Mouse (Mus musculus): Measurements from ENCODE around the gene Fbxo46.
"Not testable (repeated sequence)": the region's sequence is repeated elsewhere in the genome, so short reads cannot be mapped to it uniquely, and the experiment has no call there.

Gene Fbxo46

DNA sequence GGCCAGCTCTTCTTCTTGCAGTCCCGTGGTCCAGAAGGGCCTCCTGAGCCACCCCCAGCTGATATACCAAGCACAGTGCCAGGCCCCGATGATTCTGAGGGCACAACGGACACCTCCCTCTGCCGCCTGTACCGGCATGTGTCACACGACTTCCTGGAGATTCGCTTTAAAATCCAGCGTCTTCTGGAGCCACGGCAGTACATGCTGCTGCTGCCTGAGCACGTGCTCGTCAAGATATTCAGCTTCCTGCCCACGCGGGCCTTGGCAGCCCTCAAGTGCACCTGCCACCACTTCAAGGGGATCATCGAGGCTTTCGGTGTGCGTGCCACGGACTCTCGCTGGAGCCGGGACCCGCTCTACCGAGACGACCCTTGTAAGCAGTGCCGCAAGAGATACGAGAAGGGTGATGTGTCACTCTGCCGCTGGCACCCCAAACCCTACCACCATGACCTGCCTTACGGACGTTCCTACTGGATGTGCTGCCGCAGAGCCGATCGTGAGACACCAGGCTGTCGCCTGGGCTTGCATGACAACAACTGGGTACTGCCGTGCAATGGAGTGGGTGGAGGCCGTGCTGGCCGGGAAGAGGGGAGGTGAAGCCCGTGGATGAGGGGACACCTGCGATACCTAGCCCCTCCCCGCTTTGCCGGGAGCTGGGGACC is 17.1 kb downstream of the Fbxo46 start:
- DNase-seq: peak; percentile 50

DNA sequence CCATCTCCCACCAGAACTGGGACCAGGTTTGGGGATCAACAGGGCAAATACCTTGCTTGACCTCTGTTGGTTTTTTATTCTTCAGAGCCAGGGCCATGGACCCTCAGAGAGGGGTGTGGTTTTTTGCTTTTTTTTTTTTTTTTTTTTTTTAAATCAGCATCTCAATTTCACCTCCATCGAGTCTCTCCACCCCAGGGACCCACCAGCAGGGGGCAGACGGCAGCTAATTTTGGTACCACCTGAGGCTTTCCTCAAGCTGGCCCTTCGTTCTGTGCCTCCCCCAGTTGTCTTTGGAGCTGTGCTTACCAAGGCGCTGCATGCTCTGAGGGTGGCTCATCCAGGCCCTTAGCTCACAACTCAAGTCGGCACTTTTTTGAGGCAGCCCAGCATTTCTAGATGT is 17.7 kb downstream of the Fbxo46 start:
- peak; percentile 49 for DNase-seq

DNA sequence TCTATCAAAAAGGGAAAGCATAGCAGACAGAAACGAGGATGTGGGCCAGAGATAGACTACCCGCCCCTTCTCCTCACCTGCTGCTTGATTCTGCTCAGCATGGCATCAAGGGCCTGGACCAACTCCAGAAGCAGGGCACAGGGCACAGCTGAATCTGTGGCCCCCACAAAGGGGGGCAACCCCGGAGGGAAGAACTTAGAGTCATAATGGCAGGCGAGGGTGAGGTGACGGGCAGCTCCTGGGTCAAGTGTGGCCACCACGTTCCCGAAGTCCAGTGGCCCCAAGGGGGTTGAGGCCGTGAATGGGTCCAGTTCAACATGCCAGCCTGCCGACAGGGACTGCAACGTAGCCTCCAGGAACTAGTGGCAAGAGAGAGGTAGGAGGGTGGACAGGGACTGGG is 27.1 kb downstream of the Fbxo46 start:
- DNase-seq: peak; percentile 58

DNA sequence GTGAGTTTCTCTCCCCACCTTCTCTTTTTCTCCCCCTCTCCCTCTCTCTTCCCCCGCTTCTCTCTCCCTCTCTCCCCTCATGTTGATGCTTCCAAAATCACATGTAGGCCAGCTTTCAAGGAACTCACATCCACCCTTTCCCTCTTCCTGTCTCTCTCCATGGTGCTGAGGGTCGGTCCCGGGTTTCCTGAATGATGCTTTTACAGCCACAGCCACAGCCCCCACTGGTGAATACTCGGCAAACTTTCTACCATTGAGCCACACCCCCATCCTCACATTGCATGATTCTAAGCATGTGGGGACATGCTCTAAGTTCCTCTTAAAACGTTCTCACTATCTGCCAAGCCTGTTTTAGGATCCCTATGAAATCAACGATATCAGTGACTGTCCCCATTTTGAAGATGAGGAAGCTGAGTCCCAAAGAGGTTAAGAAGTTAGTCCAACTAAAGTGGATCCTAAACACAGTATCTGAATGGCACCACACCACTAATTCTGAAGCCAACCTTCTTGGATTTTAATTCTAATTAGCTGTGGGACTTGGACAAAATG is 27.9 kb downstream of the Fbxo46 start:
- no peak for DNase-seq

DNA sequence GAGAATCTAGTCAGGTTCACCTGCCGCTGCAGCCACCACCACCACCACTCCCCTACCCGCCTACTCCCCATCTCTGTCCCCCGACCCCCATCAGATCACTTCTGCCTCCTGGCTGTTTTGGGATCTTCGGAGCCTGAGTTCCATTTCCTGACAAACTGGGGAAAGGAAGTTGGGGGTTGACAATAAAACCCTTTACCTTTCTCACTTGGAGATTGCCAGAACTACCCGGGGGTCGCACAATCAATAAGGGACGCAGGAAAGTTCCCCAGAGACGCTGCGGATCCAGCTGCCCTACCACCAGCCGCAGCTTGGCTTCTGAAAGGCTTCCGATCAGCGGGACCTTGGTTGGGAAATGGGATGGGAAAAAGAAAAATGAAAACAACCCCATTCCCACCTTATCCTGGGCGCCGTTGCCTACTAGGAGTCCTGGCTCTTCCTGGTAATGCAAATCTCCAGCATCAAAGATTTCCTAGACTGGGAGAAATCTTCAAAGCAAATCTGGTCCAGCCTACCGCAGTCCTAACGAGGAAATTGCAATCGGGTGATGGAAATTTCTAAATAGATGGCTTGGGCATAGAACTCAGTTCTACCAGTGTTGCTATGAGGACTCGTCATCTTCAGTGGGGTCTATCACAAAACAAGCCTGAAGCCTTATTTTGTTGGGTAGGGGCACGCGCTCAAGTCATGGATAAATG is 28.7 kb downstream of the Fbxo46 start:
- no peak for DNase-seq

DNA sequence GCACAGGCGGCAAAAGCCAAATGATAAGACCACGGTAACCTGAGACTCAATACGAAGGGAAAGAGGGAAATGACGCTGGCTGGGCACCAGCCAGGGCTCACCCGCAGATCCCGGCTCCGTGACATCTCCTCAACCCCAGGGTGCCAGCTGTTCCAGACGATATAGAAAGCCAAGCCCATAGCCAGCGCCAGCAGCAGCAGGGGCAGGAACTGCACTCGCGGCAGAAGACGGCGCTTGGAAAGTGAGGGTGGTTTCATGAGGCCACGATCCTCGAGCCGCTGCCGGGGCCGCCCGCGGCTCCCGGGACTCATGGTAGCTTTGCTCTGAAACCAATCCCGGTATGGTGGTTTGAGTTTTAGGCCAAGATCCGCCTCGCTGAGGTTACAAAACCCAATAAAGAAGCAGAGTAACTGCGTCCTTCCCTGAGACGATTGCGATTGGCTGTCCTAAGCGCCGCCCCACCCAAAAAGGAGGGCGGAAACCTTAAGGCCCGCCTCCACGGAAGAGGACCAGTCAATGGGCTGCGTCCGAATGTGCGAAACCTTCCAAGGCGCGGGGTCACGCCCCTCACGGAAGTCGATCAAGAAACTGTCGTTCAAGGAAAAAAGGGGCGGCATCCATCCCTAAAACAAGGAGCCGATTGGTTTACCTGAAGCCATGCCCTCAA is 29.3 kb downstream of the Fbxo46 start, which contains the start of gene Qpctl:
TSS of gene Qpctl (minus strand) at position 417 of the 667 bp plus-strand sequence.
- DNase-seq: peak; percentile 99

DNA sequence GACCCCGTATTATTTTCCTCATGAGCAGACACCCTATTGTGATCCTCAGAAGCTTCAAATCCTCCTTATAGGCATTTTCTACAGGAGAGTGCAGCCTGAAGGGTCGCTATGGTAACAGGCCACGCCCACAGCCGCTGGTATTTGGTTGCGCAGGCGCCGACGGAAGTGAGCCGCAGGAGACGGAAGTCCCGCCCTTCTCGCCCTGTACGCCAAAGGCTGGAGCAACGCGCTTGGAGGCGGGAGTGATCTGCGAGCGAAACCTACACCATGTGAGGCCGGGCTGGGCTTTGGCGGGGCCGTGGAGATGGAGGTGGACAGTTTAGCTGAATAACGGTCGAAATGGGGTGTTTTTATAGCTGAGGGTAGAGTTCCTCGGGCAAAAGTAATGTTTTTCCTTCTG is 30.0 kb downstream of the Fbxo46 start, which contains the start of gene Snrpd2:
TSS of gene Snrpd2 (plus strand) at position 97 of the 400 bp plus-strand sequence.
- DNase-seq: peak; percentile 95

DNA sequence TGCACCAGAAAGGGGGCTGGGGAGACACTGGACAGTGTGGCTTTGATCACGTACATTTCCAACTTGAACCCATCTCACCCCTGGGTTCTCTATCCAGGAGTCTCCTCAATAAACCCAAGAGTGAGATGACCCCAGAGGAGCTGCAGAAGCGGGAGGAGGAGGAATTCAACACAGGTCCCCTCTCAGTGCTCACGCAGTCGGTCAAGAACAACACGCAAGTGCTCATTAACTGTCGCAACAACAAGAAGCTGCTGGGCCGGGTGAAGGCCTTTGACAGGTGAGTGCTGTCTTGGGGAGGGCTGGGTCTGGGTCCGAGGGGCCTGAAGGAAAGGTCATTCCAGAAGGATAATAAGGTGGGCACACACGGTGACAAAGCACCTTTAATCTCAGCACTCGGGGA is 31.5 kb downstream of the Fbxo46 start:
- not testable (repeated sequence) for DNase-seq

DNA sequence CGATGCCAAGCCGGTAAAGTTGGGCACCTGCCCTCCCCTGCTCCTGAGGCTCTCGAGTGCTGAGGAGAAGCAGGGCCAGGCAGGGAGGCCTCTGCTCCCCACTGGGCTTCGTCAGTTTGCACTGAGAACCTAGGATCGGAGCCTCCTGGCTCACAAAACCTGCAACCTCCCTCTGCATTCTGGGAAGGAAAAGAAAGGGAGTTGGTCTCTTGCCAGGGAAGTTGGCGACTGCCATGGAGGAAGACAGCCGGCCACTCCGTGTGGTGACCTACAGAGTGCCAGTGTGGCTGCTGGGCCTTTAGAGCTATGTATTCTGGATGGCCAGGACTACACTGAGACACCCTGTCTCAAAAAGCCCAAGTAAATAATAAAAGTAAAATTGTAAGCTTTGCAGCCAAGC is 35.1 kb downstream of the Fbxo46 start:
- DNase-seq: no peak

DNA sequence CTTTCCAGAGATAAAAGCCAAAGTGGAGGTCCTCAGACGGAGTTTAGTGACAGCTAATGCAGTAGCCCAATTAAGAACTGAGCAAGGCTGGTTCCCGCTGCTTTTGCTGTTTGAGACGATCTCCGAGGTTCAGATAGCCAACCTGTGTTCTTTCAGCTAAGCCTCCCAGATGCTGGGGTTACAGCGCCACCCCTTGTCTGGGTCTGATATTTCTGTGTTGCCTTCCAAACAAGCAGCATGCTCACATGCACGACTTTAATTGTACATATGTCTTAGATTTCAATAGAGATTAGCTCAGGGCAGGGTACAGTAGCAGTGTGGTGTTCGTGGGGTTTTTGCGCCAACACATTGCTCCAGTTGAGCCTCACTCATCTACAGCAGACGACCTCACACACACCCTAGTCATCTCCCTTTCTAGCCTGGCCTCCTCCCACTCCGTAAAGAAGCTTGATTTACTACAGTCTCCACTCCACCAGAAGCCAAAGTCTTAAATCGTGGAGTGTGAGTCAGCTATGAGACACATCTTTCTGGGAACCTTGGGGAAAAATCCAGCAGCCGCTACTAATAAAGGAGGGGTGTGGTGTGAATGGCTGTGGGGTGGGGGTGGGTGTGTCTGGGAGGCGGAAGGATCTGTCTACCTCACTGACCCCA is 36.3 kb downstream of the Fbxo46 start:
- DNase-seq: no peak

DNA sequence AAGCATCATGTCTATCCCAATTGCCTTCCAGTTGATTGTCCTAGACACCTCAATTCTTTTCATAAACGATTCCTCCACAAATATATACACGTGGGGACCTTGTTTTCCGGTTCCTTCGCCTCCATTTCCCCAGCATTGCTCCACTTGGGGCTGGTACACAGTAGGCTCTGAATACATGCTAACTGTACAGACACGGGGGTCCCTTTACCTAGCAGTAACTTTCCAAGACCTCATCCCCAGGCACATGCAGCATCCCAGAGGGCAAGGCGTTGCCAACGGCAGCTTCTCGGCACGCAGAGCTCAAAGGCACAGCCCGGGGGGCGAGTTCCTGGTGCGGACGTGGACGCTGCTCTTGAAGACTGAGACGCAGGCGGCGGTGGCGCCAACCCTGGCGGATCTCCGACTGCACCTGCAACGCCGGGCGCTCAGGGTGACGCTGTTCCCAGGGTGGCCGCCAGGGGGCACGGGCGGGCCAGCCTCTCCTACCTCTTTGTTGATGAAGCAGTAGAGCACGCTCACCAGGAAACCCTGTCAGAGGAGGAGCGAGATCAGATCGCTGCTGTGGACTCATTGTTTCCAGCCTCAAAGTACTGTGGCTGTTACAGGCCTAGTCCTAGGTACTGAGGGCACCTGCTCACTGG is 37.6 kb downstream of the Fbxo46 start:
- DNase-seq: peak; percentile 93

DNA sequence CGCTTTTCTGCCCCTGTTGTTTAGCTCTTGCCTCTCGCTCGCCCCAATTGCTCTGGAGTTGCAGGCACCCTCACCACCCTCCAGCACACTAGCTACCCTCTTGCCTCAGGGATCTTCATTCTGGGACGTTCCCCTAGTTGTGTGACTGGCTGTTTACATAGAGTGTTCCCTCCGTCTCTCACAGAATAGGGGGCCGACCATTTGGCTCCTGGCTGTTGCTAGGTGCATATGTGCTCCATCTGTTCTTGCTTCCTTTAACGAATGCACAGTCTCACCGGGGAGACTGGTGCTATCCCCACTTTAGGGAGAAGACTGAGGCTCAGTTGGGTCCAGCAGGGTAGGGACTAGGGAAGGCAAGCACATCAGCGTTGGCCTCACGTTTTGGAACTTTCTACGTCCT is 38.9 kb downstream of the Fbxo46 start:
- no peak for DNase-seq

DNA sequence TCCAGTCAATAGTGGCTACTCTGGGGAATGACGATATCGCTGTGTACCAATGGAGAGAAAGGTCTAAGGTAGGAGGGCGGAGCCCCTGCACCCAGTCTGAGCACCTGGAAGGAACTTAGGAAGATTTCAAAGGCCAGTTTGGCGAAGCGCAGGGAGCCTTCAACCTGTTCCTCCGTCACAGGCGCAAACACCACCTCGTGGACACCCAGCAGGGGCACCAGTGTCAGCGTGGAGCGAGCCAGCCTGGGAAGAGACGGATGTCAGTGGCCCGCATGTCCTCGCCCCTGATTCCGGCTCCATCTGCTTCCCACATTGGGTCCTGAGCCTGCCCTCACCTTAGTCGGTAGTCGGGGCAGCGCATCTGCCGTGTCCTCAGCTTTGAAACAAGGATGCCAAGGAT is 39.8 kb downstream of the Fbxo46 start:
- DNase-seq: peak; percentile 46

DNA sequence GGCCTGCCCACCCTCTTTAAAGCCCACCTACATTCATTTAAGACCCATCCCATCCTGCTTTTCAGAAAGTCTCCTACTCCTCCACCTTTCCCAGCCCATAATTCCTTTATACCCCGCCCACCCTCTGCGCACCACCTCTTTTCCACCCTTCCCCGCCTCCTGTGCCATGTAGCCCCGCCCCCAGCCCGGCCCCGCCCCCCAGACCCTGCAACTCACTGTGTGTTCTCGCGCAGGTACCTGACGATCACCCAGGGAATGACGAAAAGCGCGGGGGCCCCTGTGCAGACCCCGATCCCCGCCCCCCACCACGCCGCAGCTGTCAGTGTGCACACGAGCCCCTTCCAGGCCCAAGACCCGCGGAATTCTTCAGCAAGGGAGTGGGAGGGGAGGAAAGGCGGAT is 40.5 kb downstream of the Fbxo46 start:
- DNase-seq: no peak

DNA sequence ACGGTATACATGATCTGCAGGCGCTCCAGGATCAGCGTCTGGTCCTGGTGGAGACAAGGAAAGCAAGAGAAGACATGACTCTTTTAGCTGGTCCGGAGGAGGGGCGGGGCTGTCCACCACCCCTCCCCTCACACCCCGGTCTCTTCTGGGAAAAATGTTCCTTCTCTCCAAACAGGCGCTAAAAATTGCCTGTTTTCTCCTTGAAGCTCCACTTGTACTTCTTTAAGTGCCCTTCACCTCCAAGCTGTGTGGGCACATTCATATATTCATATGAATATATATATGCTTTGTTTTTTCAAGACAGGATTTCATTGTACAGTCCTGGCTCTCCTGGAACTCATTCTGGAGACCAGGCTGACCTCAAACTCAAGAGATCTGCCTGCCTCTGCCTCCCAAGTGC is 43.3 kb downstream of the Fbxo46 start:
- no peak for DNase-seq

DNA sequence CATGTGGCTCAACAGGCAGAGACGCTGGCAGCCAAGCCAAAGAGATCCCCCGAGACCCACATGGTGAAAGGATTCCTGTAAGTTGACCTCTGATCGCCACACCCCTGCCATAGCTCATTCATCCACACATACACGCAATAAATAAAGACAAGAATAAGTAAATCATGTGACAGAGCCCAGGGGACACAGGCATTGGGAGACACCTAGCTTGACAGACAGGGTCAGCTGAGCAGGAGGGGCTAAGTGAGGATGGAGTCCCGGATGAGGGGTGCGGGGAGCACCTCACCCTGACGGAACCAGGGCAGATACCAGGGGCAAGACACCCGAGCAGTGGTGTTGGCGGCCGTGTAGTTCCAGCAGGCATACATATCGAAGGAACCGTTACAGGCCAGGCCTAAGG is 44.1 kb downstream of the Fbxo46 start:
- DNase-seq: no peak

DNA sequence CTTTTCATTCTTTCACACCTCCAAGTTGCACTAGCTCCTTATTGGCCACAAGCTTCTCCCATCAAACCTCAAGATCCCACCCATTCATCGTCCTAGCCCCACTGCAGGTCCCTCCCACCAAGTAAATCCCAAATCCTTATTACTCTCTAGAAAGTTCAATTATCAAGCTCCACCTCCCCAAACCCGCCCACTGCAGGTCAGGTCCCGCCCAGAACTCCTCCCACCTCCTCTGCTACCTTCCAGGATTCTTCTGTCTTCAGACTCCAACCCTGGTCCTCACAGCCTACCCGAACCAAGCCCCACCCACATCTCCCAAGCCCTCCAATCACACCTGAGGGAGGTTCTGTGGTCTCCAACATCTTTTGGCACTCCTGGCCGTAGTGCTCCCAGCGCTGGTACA is 44.5 kb downstream of the Fbxo46 start:
- no peak for DNase-seq

DNA sequence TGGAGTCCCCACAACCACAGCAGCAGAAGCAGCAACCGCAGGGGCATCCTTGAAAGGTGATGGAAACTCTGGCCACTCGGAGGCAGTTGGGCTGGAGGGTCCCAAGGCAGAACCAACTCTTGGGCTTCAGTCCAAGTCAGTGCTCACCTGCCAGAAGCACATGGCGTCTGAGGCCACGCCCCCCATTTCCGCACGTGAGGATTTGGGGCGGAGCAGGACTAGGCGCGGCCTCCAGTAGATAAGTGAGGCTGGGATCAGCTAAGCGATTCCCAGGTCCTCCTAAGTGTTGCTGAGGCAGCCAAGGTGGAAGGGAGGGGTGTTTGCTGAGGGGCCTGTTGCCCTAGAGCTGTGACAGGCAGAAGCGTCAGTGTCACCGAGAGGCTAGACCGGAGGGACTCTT is 45.3 kb downstream of the Fbxo46 start:
- peak; percentile 11 for DNase-seq

DNA sequence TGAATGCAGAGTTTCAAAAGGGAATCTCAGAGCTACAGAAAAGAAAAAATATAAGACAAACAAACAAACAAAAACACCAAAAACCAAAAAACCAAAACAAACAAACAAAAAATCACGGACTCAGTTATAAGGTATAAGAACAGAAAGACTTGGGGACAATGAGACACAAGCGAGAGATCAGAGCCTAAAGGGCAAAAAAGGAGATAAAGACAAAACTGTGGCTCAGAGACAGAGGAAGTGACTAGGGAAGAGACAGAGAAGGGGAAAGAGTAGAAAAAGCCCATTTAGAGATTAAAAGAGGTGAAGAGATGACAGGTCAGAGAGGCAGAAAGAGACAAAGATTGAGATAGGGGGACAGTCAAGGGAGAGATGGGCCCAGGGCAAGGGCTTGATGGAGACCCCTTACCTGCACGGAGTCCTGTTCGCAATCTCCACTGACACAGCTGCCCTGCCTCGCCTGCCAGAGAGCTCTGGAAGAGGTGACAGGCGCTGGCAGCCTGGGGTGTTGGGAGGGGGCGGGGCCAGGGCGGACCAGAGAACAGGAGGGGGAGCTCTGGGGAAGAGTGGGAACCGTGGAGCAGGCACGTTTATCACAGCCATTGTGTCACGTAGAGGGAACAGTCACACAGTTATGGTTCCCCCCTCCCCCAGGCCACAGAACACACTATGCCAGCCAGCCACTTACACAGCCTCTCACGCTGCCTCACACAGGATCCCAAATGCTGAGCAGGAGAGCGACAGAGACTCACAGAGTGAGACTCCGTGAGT is 46.2 kb downstream of the Fbxo46 start, which contains the start of gene Gipr:
TSS of gene Gipr (minus strand) at position 472 of the 768 bp plus-strand sequence.
- peak; percentile 8 for DNase-seq

DNA sequence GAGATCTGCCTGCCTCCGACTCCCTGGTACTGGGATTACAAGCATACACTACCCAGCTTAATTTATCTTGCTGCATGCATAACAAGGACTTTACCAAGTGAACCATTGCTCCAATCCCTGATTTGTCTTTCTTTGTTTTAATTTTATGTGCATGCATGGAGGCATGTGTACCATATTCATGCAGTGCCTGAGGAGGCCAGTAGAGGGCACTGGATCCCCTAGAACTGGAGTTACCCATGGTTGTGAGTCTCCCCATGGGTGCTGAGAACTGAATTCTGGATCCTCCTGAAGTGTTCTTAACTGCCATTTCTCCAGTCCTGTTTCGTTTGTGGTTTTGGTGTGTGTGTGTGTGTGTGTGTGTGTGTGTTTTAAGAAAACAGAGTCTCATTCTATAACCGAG is 47.3 kb downstream of the Fbxo46 start:
- DNase-seq: peak; percentile 5

DNA sequence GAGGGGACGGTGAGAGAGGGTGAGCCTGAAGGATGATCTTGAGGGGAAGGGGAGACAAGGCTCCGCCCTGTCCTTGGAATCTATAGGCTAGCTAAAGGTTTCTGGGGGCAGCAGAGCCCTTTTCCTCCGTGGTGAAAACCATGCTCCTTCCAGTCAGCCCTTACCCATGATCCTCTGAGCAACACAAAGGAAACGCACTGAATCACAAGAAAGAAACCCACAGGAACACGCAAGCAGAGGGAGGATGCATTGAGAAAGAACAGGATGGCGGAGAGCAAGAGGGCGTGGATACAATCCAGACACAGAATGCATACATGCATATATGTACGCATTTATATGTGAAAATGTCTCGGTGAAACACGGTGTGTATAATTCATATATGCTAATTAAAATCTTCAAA is 49.8 kb downstream of the Fbxo46 start:
- no peak for DNase-seq

DNA sequence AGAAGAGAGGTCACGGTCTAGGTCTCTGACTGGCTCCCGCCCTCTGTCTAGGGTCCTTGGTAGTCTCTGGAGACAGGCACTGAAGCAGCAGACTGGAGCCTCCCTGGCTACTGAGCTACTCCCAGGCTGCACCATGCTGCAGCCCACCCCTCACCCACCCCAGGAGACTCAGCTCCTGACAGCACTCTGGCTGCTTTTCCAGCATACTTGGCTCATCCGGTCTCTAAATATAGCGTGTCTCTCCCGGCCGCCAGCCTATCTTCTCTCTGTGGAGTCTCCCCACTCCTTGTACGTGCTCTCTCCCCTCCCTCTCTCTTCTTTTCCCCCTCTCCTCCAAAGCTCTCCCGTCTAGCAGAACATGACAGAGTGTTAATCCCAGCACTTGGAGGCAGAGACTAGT is 50.5 kb downstream of the Fbxo46 start:
- DNase-seq: no peak
